Mouse (Mus musculus) kidney, embryonic 16.5 days (tissue): ENCODE measurements at regions not wholly inside any gene's neighbourhood (a gene's known extent, or its start where the extent isn't known, plus 50 kb on each side); places are given as distances from the start of the nearest gene placed in this dataset.

ENCODE experiments used
- ATAC-seq: fragments of 200-750 bp; cut with Nextera tagmentation; 2 replicates; pipeline ENCODE4 v1.8.0; 2017; ENCODE audit warnings: moderate TSS enrichment; ENCODE audit not compliant: low FRiP score, low TSS enrichment
- H3K27ac ChIP-seq: fragments of 300-500 bp; sonication (generic); 2 replicates; pipeline ENCODE4 v1.5.1; 2014; ENCODE audit warnings: low read length
- H3K27me3 ChIP-seq: fragments of 300-500 bp; sonication (generic); 2 replicates; pipeline ENCODE4 v1.6.1; 2014; ENCODE audit warnings: low read length, control low read depth, mixed read lengths; ENCODE audit not compliant: insufficient read depth
- H3K36me3 ChIP-seq: fragments of 300-500 bp; sonication (generic); 2 replicates; pipeline ENCODE4 v1.6.1; 2014; ENCODE audit warnings: low read length, control low read depth, mixed read lengths; ENCODE audit not compliant: insufficient read depth
- H3K4me1 ChIP-seq: fragments of 300-500 bp; sonication (generic); 2 replicates; pipeline ENCODE4 v1.6.1; 2014; ENCODE audit warnings: low read length, control low read depth, mixed read lengths; ENCODE audit not compliant: insufficient read depth
- H3K4me2 ChIP-seq: fragments of 300-500 bp; sonication (generic); replicated peaks from 2 replicates; pipeline ENCODE4 v1.6.1; 2014; ENCODE audit warnings: low read depth, low read length
- H3K4me3 ChIP-seq: fragments of 300-500 bp; sonication (generic); 2 replicates; pipeline ENCODE4 v1.5.1; 2014; ENCODE audit warnings: mild to moderate bottlenecking, low read length
- H3K9ac ChIP-seq: fragments of 300-500 bp; sonication (generic); replicated peaks from 2 replicates; pipeline ENCODE4 v1.6.1; 2014; ENCODE audit warnings: low read length
- H3K9me3 ChIP-seq: fragments of 300-500 bp; sonication (generic); 2 replicates; pipeline ENCODE4 v1.6.1; 2016; ENCODE audit warnings: low read length, control low read depth
- WGBS: fragments of 180-500 bp; shearing (Covaris S2); extraction: QIAGEN DNeasy Blood & Tissue Kit; methylation state at CpG from one replicate; pipeline ENCODE4 v1.1.7; 2014; 5-methylcytosine and 5-hydroxymethylcytosine counted together

- no peaks in the 10 kb centered on the region for H3K4me1 ChIP-seq
- no peaks in the 10 kb centered on the region for H3K36me3 ChIP-seq
- WGBS, result 97% methylated on average over 3 of the region's 3 CpGs
- 0 out of 2 replicates have a peak, but pooled peaks cover 3% of the 10 kb centered on the region for H3K9me3 ChIP-seq
- no peaks in the 10 kb centered on the region for H3K27me3 ChIP-seq
- H3K4me2 ChIP-seq, result no peak overlapping the region
- no peak for ATAC-seq
- H3K4me3 ChIP-seq, result no peak overlapping the region
- no peak overlapping the region for H3K9ac ChIP-seq
- no peak overlapping the region for H3K27ac ChIP-seq
Measured at GRCm38 (mm10) chr1:190307751-190308150, 137.2 kb upstream of the Prox1 start.

- Histone ChIP-seq H3K4me1 (no peaks in the 10 kb centered on the region), H3K9ac (no peak overlapping the region), H3K36me3 (no peaks in the 10 kb centered on the region), H3K4me2 (no peak overlapping the region), H3K27ac (no peak overlapping the region), H3K9me3 (no peaks in the 10 kb centered on the region; the same call in 1 of the 2 replicates), H3K27me3 (no peaks in the 10 kb centered on the region), H3K4me3 (no peak overlapping the region)
- WGBS, result 89% methylated on average over 10 of the region's 10 CpGs
- ATAC-seq, result no peak
Measured at GRCm38 (mm10) chr1:190297666-190298327, 127.3 kb upstream of the Prox1 start.

DNA sequence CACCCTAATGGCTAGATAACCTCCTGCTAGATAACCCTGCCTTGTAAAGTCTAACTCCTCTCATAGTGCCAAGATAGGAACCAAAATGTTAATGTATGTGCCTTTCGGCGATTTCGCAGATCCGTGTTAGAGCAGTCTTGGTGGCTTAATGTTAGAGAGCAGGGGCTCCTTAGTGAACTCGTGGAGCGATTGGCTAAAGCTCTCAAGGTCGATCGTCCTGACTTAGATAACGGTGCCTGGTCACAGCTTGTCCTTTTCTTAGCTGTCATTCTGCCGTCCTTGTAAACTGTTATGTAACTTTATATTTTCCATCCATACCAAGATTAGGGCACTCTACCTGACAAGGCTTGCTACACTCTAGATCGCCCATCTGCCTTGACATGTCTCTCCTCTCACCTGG is 119.5 kb upstream of the Prox1 start:
- Histone ChIP-seq H3K27ac (no peak overlapping the region), H3K9ac (no peak overlapping the region), H3K36me3 (no peaks in the 10 kb centered on the region), H3K4me2 (no peak overlapping the region), H3K4me1 (peaks cover 6% of the 10 kb centered on the region; the same call in 1 of the 2 replicates), H3K4me3 (no peak overlapping the region), H3K27me3 (peaks cover 5% of the 10 kb centered on the region; the same call in 1 of the 2 replicates), H3K9me3 (no peaks in the 10 kb centered on the region)
- 83% methylated on average over 11 of the region's 11 CpGs for WGBS
- ATAC-seq, result no peak

DNA sequence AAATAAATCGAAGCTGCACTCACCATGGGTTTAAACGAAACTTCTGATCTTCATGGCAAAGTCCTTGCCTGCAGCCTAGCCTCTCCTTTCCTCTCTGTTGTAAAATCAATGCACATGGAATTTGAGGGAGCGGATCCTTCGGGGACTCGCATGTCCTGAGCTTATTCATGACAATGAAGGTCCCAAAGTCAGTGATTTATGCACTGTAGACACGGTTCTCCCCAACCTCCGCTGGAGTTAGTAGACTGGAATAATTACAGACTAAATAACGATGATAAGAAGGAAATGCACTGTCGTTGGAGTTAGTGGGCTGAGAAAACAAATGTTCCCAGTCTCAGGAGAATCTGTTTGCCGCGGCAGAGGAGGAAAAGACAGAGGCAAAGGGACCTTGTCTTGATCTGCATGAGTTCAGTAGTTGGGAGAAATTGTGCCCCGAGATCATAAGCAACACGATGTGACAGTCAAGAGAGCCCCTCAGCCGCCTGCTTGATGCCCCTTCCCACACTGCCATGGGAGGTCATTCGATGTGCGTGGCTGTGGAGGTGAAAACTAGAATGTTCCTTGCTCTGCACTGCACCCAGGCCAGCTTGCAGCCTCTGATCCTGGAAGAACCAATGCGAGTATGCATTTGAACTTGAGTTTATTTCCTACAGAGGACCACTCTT is 116.1 kb upstream of the Prox1 start:
- ATAC-seq, result no peak
- no peaks in the 10 kb centered on the region for H3K36me3 ChIP-seq
- H3K27me3 ChIP-seq, result peaks cover 5% of the 10 kb centered on the region; the same call in 1 of the 2 replicates
- peaks cover 16% of the 10 kb centered on the region for H3K4me1 ChIP-seq
- H3K4me3 ChIP-seq, result no peak overlapping the region
- H3K4me2 ChIP-seq, result no peak overlapping the region
- WGBS, result 26% methylated on average over 17 of the region's 17 CpGs
- H3K9ac ChIP-seq, result no peak overlapping the region
- no peak overlapping the region for H3K27ac ChIP-seq
- no peaks in the 10 kb centered on the region for H3K9me3 ChIP-seq

GRCm38 (mm10) chr1:190285636-190286035 is 115.1 kb upstream of the Prox1 start:
- Histone ChIP-seq H3K9ac (no peak overlapping the region), H3K27ac (no peak overlapping the region), H3K4me2 (no peak overlapping the region), H3K9me3 (no peaks in the 10 kb centered on the region), H3K27me3 (peaks cover 5% of the 10 kb centered on the region; the same call in 1 of the 2 replicates), H3K4me3 (no peak overlapping the region), H3K36me3 (no peaks in the 10 kb centered on the region), H3K4me1 (peaks cover 16% of the 10 kb centered on the region)
- no peak for ATAC-seq
- WGBS, result 82% methylated on average over 8 of the region's 8 CpGs

- Histone ChIP-seq H3K4me3 (no peak overlapping the region), H3K4me2 (no peak overlapping the region), H3K4me1 (peaks cover 16% of the 10 kb centered on the region), H3K27me3 (peaks cover 5% of the 10 kb centered on the region; the same call in 1 of the 2 replicates), H3K27ac (no peak overlapping the region), H3K9ac (no peak overlapping the region), H3K9me3 (no peaks in the 10 kb centered on the region), H3K36me3 (no peaks in the 10 kb centered on the region)
- 88% methylated on average over 8 of the region's 8 CpGs for WGBS
- no peak for ATAC-seq
Measured at GRCm38 (mm10) chr1:190285049-190285448, 114.5 kb upstream of the Prox1 start.

DNA sequence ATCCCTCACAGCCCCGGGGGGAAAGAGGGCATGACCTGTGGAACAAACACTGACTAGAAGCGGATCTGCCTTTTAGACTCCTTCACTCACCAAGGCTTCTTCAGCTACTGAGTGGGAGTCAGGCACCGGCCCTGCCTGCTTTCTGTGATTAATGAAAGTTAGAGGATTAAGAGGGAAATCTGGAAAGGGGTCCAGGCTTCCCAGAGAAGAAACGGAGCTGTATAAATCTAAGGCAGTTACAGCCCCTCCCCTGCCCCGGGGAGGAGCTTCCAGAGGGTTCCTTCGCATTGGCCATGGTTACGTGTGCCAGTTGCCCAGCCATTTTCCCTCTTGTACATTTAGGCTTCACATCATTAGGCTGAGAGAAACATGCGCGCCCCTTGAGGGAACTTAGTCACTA is 113.6 kb upstream of the Prox1 start:
- no peaks in the 10 kb centered on the region for H3K36me3 ChIP-seq
- no peak overlapping the region for H3K27ac ChIP-seq
- WGBS, result 36% methylated on average over 9 of the region's 9 CpGs
- no peak for ATAC-seq
- H3K4me3 ChIP-seq, result no peak overlapping the region
- no peaks in the 10 kb centered on the region for H3K9me3 ChIP-seq
- H3K4me1 ChIP-seq, result peaks cover 16% of the 10 kb centered on the region
- no peak overlapping the region for H3K9ac ChIP-seq
- H3K4me2 ChIP-seq, result no peak overlapping the region
- H3K27me3 ChIP-seq, result peaks cover 5% of the 10 kb centered on the region; the same call in 1 of the 2 replicates

GRCm38 (mm10) chr1:190280081-190280858 is 109.8 kb upstream of the Prox1 start:
- H3K27ac ChIP-seq, result no peak overlapping the region
- peaks cover 9% of the 10 kb centered on the region; the same call in 1 of the 2 replicates for H3K4me1 ChIP-seq
- ATAC-seq, result no peak
- H3K27me3 ChIP-seq, result no peaks in the 10 kb centered on the region
- H3K9me3 ChIP-seq, result no peaks in the 10 kb centered on the region
- H3K4me3 ChIP-seq, result no peak overlapping the region
- H3K9ac ChIP-seq, result no peak overlapping the region
- WGBS, result 90% methylated on average over 18 of the region's 18 CpGs
- no peaks in the 10 kb centered on the region for H3K36me3 ChIP-seq
- H3K4me2 ChIP-seq, result no peak overlapping the region

DNA sequence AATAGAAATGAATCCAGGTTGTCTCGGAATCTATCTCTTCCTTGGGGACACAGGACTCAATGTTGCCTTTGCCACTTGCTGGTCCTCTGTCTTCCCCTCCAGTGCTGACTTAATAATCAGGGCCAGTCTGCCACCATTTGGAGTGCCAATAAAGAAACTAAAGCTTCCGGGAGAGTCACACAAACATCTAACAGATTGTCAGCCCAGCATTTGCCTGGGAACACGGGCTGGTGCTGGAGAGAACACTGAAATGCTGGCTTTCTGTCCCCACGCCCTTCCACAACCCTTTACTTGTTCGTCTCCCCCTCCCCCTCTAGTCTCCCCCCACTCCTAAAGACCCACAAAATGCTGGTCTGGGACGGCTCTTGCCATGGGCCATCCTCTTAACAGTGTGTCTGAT is 104.4 kb upstream of the Prox1 start:
- H3K4me1 ChIP-seq, result no peaks in the 10 kb centered on the region
- no peak overlapping the region for H3K9ac ChIP-seq
- 43% methylated on average over 6 of the region's 6 CpGs for WGBS
- no peak overlapping the region for H3K27ac ChIP-seq
- no peak overlapping the region for H3K4me3 ChIP-seq
- H3K9me3 ChIP-seq, result no peaks in the 10 kb centered on the region
- no peaks in the 10 kb centered on the region for H3K27me3 ChIP-seq
- H3K36me3 ChIP-seq, result no peaks in the 10 kb centered on the region
- no peak for ATAC-seq
- H3K4me2 ChIP-seq, result no peak overlapping the region
